Mouse (Mus musculus): ENCODE results near the gene Izumo2. TPM values are rescaled to one million over a fixed set of nuclear protein-coding genes. Genes with fewer than 3 reads are reported as not detected.

Gene Izumo2
- total RNA-seq (2014; rRNA removed) (not detected in 2 replicates), polyA plus RNA-seq (2015; fragmentation: Nextera tagmentation; extraction: Ambion mirVana) (not detected in 2 replicates)

DNA sequence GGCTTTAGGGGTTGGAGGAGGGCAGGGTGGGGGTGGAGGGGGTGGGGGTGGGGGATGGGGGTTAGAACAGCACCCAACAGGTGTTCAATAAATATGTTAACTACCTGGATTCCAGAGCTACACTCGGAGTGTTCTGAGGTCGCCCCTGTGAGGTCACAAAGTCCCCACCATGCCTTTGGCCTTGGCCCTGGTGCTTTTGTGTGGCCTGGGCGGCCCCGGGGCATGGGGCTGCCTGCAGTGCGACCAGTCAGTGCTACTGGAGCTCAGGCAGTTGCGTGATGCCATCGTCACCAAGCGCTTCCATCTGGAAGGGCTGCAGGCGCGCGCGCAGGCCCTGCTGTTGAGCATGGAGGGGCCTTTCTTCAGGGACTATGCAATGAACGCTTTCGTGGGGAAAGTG is at the start of gene Izumo2:
Gene Izumo2, plus strand, starts transcription at position 169 of the 400 bp plus-strand sequence.
- Histone ChIP-seq H3K4me1 (ENCODE audit: insufficient read depth) (no peaks in the 10 kb centered on the region), H3K9me3 (ENCODE audit: low read length) (no peaks in the 10 kb centered on the region), H3K4me3 (ENCODE audit: low read depth, low read length) (no peak within 1 kb of the TSS), H3K9ac (no peak within 1 kb of the TSS), H3K36me3 (ENCODE audit: insufficient read depth) (no peaks in the 10 kb centered on the region), H3K27me3 (ENCODE audit: insufficient read depth, low read length) (no peaks in the 10 kb centered on the region), H3K4me2 (ENCODE audit: low read depth) (no peak within 1 kb of the TSS), H3K27ac (ENCODE audit: low read depth, low read length) (no peak within 1 kb of the TSS)
- DNase-seq (no peak), ATAC-seq (no peak)
- TF ChIP-seq CTCF (IDR thresholded peaks at IDR 0.05; ENCODE audit: low read depth) = no peak
- WGBS = 73% methylated on average over 14 of the region's 14 CpGs

DNA sequence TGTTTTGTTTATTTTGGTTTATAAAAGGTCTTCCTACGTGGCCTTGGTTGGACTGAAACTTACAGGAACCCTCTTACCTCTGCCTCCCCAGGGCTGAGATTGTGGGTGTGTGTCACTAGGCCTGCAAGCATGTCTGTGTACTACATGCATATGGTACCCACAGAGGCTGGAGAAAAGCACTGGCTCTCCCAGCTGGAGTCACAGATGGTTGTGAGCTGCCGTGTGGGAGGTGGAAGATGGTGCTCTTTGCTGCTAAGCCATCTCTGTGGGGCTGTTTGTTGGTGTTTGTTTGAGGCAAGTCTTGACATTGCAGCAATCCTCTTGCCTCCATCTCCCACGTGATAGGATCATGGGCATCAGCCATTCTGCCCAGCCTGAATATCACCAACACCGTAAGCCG is 47.3 kb upstream of the Izumo2 start:
- DNase-seq (no peak), ATAC-seq (peak; percentile 48; the same call in 1 of the 2 replicates)

DNA sequence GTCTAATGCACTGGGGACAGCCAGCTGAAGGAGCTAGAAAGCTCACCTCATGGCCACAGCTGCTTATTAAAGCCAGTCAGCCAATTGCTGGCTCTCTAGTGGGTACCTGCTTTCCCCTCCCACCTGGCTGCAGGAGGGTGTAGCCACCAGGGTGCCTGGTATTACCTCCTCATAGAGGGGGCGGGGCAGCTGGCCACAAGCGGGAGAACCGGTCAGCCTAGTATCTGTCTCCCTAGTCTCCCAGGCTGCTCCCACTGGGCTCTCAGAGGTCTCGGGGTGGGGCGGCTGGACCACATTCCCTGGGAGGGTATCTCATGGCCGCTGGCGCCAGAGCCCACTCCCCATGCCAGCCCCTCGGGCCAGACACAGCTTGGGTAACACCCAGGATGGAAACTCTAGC is 46.4 kb upstream of the Izumo2 start:
- no peak for ATAC-seq
- WGBS = 6% methylated on average over 8 of the region's 8 CpGs

More for the DNA sequence above, 47.3 kb upstream of the Izumo2 start:
- Histone ChIP-seq H3K27ac (ENCODE audit: low read depth, low read length) (no peak overlapping the region), H3K9me3 (ENCODE audit: low read length) (no peaks in the 10 kb centered on the region), H3K36me3 (ENCODE audit: insufficient read depth) (no peaks in the 10 kb centered on the region), H3K4me3 (ENCODE audit: low read depth, low read length) (no peak overlapping the region), H3K4me2 (ENCODE audit: low read depth) (no peak overlapping the region), H3K9ac (no peak overlapping the region), H3K4me1 (ENCODE audit: insufficient read depth) (no peaks in the 10 kb centered on the region), H3K27me3 (ENCODE audit: insufficient read depth, low read length) (no peaks in the 10 kb centered on the region)
- WGBS = 65% methylated on average over 5 of the region's 5 CpGs
- no peak for TF ChIP-seq CTCF (IDR thresholded peaks at IDR 0.05; ENCODE audit: low read depth)

DNA sequence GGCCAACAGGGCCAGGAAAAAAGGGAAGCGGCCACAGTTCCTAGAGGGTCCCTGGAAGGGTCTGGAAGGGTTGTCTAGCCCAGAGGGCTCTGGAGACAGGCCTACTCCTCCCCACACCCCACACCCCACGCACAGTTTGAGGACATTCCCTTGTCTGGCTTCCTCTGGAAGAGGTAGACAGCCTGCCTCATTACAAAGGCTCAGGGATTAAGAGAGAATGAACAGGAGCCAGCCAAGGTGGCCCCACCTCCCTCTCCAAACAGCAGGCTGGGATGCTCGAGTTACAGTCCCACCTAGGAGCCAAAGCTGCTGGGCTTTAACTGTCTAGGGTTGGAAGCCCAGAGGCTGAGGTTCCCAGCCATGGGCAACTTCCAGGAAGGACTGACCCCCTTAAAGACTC is 46.0 kb upstream of the Izumo2 start:
- DNase-seq (no peak), ATAC-seq (no peak)
- Histone ChIP-seq H3K4me2 (ENCODE audit: low read depth) (no peak overlapping the region), H3K4me3 (ENCODE audit: low read depth, low read length) (no peak overlapping the region), H3K36me3 (ENCODE audit: insufficient read depth) (no peaks in the 10 kb centered on the region), H3K27me3 (ENCODE audit: insufficient read depth, low read length) (no peaks in the 10 kb centered on the region), H3K9me3 (ENCODE audit: low read length) (no peaks in the 10 kb centered on the region), H3K4me1 (ENCODE audit: insufficient read depth) (no peaks in the 10 kb centered on the region), H3K27ac (ENCODE audit: low read depth, low read length) (no peak overlapping the region), H3K9ac (no peak overlapping the region)
- TF ChIP-seq CTCF (IDR thresholded peaks at IDR 0.05; ENCODE audit: low read depth) = no peak
- WGBS = 3% methylated on average over 3 of the region's 3 CpGs

More for the DNA sequence above, 46.4 kb upstream of the Izumo2 start:
- DNase-seq = no peak
- Histone ChIP-seq H3K4me1 (ENCODE audit: insufficient read depth) (no peaks in the 10 kb centered on the region), H3K4me2 (ENCODE audit: low read depth) (no peak overlapping the region), H3K27ac (ENCODE audit: low read depth, low read length) (no peak overlapping the region), H3K9me3 (ENCODE audit: low read length) (no peaks in the 10 kb centered on the region), H3K27me3 (ENCODE audit: insufficient read depth, low read length) (no peaks in the 10 kb centered on the region), H3K4me3 (ENCODE audit: low read depth, low read length) (no peak overlapping the region), H3K36me3 (ENCODE audit: insufficient read depth) (no peaks in the 10 kb centered on the region), H3K9ac (no peak overlapping the region)
- TF ChIP-seq CTCF (IDR thresholded peaks at IDR 0.05; ENCODE audit: low read depth) = no peak

DNA sequence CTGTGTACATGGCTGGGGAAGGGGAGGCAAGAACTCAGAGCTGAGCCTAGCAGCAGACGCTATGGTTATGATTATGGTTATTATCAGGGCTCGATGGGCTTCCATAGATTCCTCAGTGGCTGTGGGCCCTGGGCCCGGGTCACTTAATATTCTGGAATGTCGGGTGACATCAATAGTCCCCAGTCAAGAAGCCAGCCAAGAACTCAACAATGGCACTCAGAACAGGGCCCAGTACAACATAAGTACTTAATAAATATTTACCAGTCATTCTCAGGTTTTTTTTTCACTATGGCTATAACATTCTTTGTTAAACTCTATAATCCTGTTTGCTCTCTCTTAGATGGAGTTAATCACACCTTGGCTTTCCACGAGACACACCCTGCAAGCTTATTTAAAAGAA is 45.0 kb upstream of the Izumo2 start:
- Histone ChIP-seq H3K36me3 (ENCODE audit: insufficient read depth) (no peaks in the 10 kb centered on the region), H3K27ac (ENCODE audit: low read depth, low read length) (no peak overlapping the region), H3K4me1 (ENCODE audit: insufficient read depth) (no peaks in the 10 kb centered on the region), H3K4me2 (ENCODE audit: low read depth) (no peak overlapping the region), H3K27me3 (ENCODE audit: insufficient read depth, low read length) (no peaks in the 10 kb centered on the region), H3K9me3 (ENCODE audit: low read length) (no peaks in the 10 kb centered on the region), H3K4me3 (ENCODE audit: low read depth, low read length) (no peak overlapping the region), H3K9ac (no peak overlapping the region)
- 79% methylated on average over 5 of the region's 5 CpGs for WGBS
- DNase-seq (no peak), ATAC-seq (no peak)
- no peak for TF ChIP-seq CTCF (IDR thresholded peaks at IDR 0.05; ENCODE audit: low read depth)

DNA sequence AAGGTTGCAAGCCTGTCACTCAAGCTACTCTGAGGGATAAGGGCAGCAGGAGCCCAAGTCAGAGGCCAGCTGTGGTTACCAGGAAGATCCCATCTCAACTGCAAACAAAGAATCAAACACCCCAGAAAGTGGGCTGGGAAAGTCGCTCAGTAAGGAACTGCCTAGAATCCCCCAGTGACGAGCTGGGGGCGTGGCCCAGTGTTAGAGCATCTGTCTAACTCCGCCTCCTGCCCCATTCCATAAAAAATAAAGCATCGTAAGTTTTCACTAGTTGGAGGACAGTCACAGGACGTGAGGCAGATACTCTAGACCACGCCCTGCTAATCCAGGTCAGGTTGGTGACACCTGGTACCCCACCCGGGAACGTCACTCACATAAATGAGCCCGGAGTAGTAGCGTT is 43.8 kb upstream of the Izumo2 start:
- no peaks in the 10 kb centered on the region for H3K4me1 ChIP-seq (ENCODE audit: insufficient read depth)
- H3K4me2 ChIP-seq (ENCODE audit: low read depth) = no peak overlapping the region
- no peaks in the 10 kb centered on the region for H3K36me3 ChIP-seq (ENCODE audit: insufficient read depth)
- no peaks in the 10 kb centered on the region for H3K27me3 ChIP-seq (ENCODE audit: insufficient read depth, low read length)
- H3K9ac ChIP-seq = no peak overlapping the region
- ATAC-seq (no peak), DNase-seq (no peak)
- no peak for TF ChIP-seq CTCF (IDR thresholded peaks at IDR 0.05; ENCODE audit: low read depth)
- no peak overlapping the region for H3K27ac ChIP-seq (ENCODE audit: low read depth, low read length)
- WGBS = 44% methylated on average over 11 of the region's 11 CpGs
- H3K9me3 ChIP-seq (ENCODE audit: low read length) = no peaks in the 10 kb centered on the region
- H3K4me3 ChIP-seq (ENCODE audit: low read depth, low read length) = no peak overlapping the region

DNA sequence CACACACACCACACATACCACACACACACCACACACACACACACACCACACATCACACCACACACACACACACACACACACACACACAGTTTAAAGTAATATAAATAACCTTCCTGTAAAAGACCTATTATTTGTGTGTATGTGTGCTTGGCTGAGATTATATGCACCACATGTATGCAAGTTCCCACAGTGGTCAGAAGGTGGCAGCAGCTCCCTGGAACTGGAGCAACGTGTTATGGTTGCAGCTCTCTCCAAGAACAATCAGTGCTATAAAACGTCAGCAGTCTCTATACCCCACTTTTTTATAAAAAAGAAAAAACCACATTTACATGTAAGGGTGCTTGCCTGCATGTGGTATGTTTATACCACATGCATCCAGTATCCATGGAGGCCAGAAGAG is 42.1 kb upstream of the Izumo2 start:
- no peak overlapping the region for H3K4me3 ChIP-seq (ENCODE audit: low read depth, low read length)
- 68% methylated on average over 2 of the region's 2 CpGs for WGBS
- H3K36me3 ChIP-seq (ENCODE audit: insufficient read depth) = no peaks in the 10 kb centered on the region
- 0 out of 2 replicates have a peak, but pooled peaks cover 5% of the 10 kb centered on the region for H3K4me1 ChIP-seq (ENCODE audit: insufficient read depth)
- DNase-seq (no peak), ATAC-seq (no peak)
- 0 out of 2 replicates have a peak, but pooled peaks cover 4% of the 10 kb centered on the region for H3K27me3 ChIP-seq (ENCODE audit: insufficient read depth, low read length)
- peak; percentile 46 for TF ChIP-seq CTCF (IDR thresholded peaks at IDR 0.05; ENCODE audit: low read depth)
- no peaks in the 10 kb centered on the region for H3K9me3 ChIP-seq (ENCODE audit: low read length)
- H3K9ac ChIP-seq = no peak overlapping the region
- H3K4me2 ChIP-seq (ENCODE audit: low read depth) = no peak overlapping the region
- no peak overlapping the region for H3K27ac ChIP-seq (ENCODE audit: low read depth, low read length)
